Mouse (Mus musculus): Measurements from ENCODE around the gene Mal. TPM values are rescaled to one million over a fixed set of nuclear protein-coding genes. Genes with fewer than 3 reads are reported as not detected.

Mal gene
- 7.0 and 10.4 TPM in 2 replicates for polyA plus RNA-seq (2014; fragmentation: Nextera tagmentation; extraction: Ambion mirVana)

DNA sequence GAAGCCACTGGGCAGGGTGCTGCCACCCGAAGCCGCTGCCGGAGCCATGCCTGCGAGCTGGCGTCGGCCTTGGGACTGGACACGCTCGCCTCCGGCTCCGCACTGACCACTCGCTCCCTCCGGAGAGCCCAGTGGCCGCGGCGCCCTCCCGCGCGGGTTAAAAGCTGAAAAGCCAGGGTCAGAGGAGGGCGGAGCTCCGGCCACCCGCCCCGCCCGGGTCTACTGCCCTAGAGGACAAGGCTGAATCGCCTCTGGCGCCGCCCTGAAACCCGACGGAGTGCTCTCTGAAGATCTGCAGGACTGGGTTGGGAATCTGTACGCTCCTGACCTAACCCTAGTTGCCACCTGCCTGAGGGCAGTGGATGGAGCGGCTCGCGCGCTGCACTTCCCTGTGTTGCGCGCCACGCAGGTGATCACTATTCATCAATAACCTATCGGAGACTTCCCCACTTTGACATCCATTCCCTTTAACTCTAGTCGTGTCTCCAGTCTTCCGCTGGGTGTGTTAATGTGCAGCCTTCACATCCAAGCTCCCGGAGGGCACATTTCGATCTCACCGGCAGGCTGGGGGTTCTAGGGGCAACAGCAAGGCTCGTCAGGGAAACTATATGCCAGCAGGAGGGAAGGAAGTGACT, at the start of gene Mal:
Mal (minus strand) TSS at position 610 of the 635 bp plus-strand sequence.
- WGBS, result under 1% methylated on average over 43 of the region's 43 CpGs
- Histone ChIP-seq H3K27me3 (ENCODE audit: control insufficient read depth, insufficient read depth, low read length) (peaks cover 31% of the 10 kb centered on the region), H3K27ac (ENCODE audit: low read length) (no peak within 1 kb of the TSS), H3K4me3 (ENCODE audit: low read depth, low read length) (peak within 1 kb of the TSS; percentile 35), H3K4me2 (replicated peaks; ENCODE audit: low read depth, low read length) (peak within 1 kb of the TSS; percentile 61), H3K9me3 (ENCODE audit: control insufficient read depth, low read depth, low read length) (no peaks in the 10 kb centered on the region), H3K36me3 (ENCODE audit: control insufficient read depth, insufficient read depth, low read length) (no peaks in the 10 kb centered on the region), H3K4me1 (ENCODE audit: control insufficient read depth, insufficient read depth, low read length) (peaks cover 4% of the 10 kb centered on the region), H3K9ac (replicated peaks; ENCODE audit: low read depth, low read length) (no peak within 1 kb of the TSS; the same call in 1 of the 2 replicates)
- no peak for ATAC-seq (ENCODE audit: insufficient number of reproducible peaks, insufficient read depth, low FRiP score, low read depth)

DNA sequence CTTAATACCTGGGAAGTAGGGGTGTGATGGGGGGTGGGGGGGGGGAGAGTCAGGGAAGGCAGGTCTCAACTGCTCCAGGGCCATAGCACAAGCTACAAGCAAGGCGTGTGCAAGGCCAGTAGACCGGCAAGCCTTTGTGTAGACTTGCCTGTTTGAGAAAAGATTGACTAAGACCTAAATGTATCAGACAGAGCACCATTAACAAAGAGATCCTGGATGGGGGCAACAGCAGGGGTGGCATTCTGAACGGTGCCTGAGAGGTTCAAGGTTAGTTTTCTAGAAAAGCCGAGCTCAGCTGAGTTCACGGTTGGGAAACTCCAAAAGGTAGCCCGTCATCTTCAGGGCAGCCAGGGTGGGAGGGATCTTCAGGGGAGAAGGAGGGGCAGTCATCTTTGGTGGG, 48.8 kb upstream of the Mal start:
- no peak overlapping the region for H3K4me2 ChIP-seq (replicated peaks; ENCODE audit: low read depth, low read length)
- no peaks in the 10 kb centered on the region for H3K4me1 ChIP-seq (ENCODE audit: control insufficient read depth, insufficient read depth, low read length)
- no peak for ATAC-seq (ENCODE audit: insufficient number of reproducible peaks, insufficient read depth, low FRiP score, low read depth)
- no peaks in the 10 kb centered on the region for H3K27me3 ChIP-seq (ENCODE audit: control insufficient read depth, insufficient read depth, low read length)
- H3K4me3 ChIP-seq (ENCODE audit: low read depth, low read length), result no peak overlapping the region
- H3K9me3 ChIP-seq (ENCODE audit: control insufficient read depth, low read depth, low read length), result no peaks in the 10 kb centered on the region
- H3K36me3 ChIP-seq (ENCODE audit: control insufficient read depth, insufficient read depth, low read length), result no peaks in the 10 kb centered on the region
- 79% methylated on average over 6 of the region's 6 CpGs for WGBS
- no peak overlapping the region for H3K27ac ChIP-seq (ENCODE audit: low read length)
- H3K9ac ChIP-seq (replicated peaks; ENCODE audit: low read depth, low read length), result no peak overlapping the region

DNA sequence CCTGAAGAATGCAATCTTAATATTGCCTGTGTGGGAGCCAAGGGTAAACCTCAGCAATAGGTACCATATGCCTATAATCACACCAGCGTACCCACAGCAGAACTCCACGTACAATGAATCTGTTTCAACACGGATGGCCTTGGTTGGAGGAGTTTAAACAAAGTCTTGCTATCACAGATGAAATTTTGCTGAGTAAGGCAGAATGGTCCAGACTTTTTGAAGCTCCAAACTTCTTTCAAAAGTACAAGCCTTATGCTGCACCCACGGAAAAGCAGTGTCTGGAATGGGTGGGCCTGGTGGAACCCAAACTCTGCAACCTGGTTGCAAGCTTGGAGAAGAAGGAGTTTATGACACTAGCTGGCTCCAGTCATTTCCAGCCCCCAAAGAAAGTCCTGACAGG, 32.7 kb upstream of the Mal start:
- ATAC-seq (ENCODE audit: insufficient number of reproducible peaks, insufficient read depth, low FRiP score, low read depth), result no peak
- 77% methylated on average over 4 of the region's 4 CpGs for WGBS
- Histone ChIP-seq H3K27me3 (ENCODE audit: control insufficient read depth, insufficient read depth, low read length) (no peaks in the 10 kb centered on the region), H3K27ac (ENCODE audit: low read length) (no peak overlapping the region), H3K9ac (replicated peaks; ENCODE audit: low read depth, low read length) (no peak overlapping the region), H3K36me3 (ENCODE audit: control insufficient read depth, insufficient read depth, low read length) (no peaks in the 10 kb centered on the region), H3K9me3 (ENCODE audit: control insufficient read depth, low read depth, low read length) (no peaks in the 10 kb centered on the region), H3K4me3 (ENCODE audit: low read depth, low read length) (no peak overlapping the region), H3K4me2 (replicated peaks; ENCODE audit: low read depth, low read length) (no peak overlapping the region), H3K4me1 (ENCODE audit: control insufficient read depth, insufficient read depth, low read length) (no peaks in the 10 kb centered on the region)

DNA sequence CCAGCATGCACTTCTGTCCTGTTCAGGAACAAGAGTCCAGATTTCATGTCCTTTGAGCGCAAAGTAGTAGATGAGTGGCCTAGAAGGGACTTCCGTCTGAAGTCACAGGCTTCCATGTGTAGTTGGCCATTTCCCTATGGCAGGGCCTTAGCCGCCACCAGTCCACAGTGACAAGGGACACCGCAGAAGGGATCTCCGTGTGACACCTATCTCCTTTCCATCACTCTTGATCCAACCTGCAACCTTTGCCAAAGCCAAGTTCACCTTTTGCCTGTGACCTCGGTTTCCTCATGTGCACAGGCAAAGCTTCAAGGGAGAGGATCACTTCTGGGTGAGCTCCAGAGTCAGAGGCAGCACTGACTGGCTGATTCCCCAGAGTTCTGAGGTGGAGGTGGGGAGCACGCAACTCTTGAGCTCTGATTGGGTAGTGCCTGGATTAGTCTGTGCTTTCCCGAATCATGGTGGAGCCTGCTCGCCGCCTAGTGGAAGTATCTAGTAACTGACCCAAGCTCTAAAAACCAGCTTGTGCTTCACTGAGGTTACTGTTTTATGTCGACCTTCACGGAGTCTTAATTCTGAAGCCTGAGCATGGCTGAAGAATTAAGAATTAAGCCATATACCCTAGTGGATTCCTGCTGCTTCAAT, 27.3 kb upstream of the Mal start:
- Histone ChIP-seq H3K27ac (ENCODE audit: low read length) (no peak overlapping the region), H3K9me3 (ENCODE audit: control insufficient read depth, low read depth, low read length) (no peaks in the 10 kb centered on the region), H3K9ac (replicated peaks; ENCODE audit: low read depth, low read length) (no peak overlapping the region), H3K27me3 (ENCODE audit: control insufficient read depth, insufficient read depth, low read length) (no peaks in the 10 kb centered on the region), H3K4me2 (replicated peaks; ENCODE audit: low read depth, low read length) (no peak overlapping the region), H3K4me3 (ENCODE audit: low read depth, low read length) (no peak overlapping the region), H3K4me1 (ENCODE audit: control insufficient read depth, insufficient read depth, low read length) (no peaks in the 10 kb centered on the region), H3K36me3 (ENCODE audit: control insufficient read depth, insufficient read depth, low read length) (no peaks in the 10 kb centered on the region)
- 38% methylated on average over 12 of the region's 12 CpGs for WGBS
- ATAC-seq (ENCODE audit: insufficient number of reproducible peaks, insufficient read depth, low FRiP score, low read depth), result 0 out of 2 replicates have a peak, but pooled peaks have one; percentile 72

DNA sequence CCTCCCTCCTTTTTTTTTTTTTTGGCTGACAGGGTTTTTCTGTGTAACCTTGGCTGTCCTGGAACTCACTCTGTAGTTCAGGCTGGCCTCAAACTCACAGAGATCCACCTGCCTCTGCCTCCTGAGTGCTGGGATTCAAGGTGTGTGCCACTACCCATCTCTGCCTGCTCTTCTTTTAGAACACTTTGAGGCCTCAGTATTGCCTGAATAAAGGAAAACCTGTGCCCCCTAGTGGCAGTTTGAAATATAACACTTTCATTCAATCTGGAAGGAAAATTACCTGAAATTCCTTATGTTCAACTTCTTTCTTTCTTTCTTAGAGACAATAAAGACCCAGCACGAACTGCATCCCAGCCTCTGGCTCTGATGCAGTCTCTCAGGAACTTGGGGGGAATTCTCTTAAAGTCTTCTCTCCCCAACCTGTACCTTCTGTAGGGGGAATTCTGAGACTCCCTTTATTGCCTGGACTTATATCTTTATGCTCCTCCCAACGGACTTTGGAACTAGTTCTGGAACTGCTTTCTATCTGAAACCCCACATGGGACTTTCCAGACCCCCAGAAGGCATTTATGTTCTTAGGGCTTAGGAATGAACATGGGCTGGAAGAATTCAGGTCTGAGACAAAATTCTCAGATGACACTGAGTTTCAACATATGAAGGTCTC, 11.5 kb upstream of the Mal start:
- Histone ChIP-seq H3K4me1 (ENCODE audit: control insufficient read depth, insufficient read depth, low read length) (no peaks in the 10 kb centered on the region), H3K9ac (replicated peaks; ENCODE audit: low read depth, low read length) (no peak overlapping the region), H3K36me3 (ENCODE audit: control insufficient read depth, insufficient read depth, low read length) (no peaks in the 10 kb centered on the region), H3K9me3 (ENCODE audit: control insufficient read depth, low read depth, low read length) (no peaks in the 10 kb centered on the region), H3K4me3 (ENCODE audit: low read depth, low read length) (no peak overlapping the region), H3K27me3 (ENCODE audit: control insufficient read depth, insufficient read depth, low read length) (no peaks in the 10 kb centered on the region), H3K4me2 (replicated peaks; ENCODE audit: low read depth, low read length) (no peak overlapping the region), H3K27ac (ENCODE audit: low read length) (no peak overlapping the region)
- ATAC-seq (ENCODE audit: insufficient number of reproducible peaks, insufficient read depth, low FRiP score, low read depth), result no peak
- 23% methylated on average over 2 of the region's 2 CpGs for WGBS

DNA sequence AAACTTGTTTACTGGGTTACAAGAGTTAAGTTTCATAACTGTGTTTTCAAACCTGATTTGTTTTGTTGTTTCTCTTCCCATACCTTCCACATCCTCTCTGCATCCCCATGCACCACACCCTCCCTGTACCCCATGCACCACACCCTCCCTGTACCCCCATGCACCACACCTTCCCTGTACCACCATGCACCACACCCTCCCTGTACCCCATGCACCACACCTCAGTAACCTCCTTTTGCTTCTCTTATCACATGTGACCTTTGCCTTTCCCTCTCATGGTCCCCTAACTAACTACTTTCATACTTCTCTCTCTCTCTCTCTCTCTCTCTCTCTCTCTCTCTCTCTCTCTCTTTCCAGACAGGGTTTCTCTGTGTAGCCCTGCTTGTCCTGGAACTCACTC, 10.5 kb upstream of the Mal start:
- H3K27me3 ChIP-seq (ENCODE audit: control insufficient read depth, insufficient read depth, low read length), result no peaks in the 10 kb centered on the region
- H3K4me2 ChIP-seq (replicated peaks; ENCODE audit: low read depth, low read length), result no peak overlapping the region
- no peak for ATAC-seq (ENCODE audit: insufficient number of reproducible peaks, insufficient read depth, low FRiP score, low read depth)
- no peak overlapping the region for H3K4me3 ChIP-seq (ENCODE audit: low read depth, low read length)
- no peaks in the 10 kb centered on the region for H3K9me3 ChIP-seq (ENCODE audit: control insufficient read depth, low read depth, low read length)
- no peak overlapping the region for H3K9ac ChIP-seq (replicated peaks; ENCODE audit: low read depth, low read length)
- no peaks in the 10 kb centered on the region for H3K36me3 ChIP-seq (ENCODE audit: control insufficient read depth, insufficient read depth, low read length)
- H3K4me1 ChIP-seq (ENCODE audit: control insufficient read depth, insufficient read depth, low read length), result no peaks in the 10 kb centered on the region
- no peak overlapping the region for H3K27ac ChIP-seq (ENCODE audit: low read length)

DNA sequence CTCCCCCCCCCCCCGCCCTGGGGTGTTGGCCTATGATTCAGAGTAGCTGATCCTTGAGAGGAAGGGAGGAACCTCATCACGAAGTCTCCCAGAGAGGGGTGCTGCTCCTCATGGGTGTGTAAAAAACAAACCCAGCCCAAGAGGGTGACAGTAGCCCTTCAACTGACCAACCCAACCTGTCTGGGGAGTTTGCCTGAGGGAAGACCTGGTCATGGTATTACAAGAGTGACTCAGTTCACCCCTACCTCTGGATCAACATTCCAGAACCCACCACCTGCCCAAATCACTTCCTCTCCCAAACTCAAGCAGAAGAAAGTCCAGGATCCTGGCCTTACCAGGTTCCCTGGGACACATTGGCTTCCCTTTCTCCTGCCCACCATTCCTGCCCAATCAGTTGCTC, 6.2 kb upstream of the Mal start:
- ATAC-seq (ENCODE audit: insufficient number of reproducible peaks, insufficient read depth, low FRiP score, low read depth), result no peak
- H3K27me3 ChIP-seq (ENCODE audit: control insufficient read depth, insufficient read depth, low read length), result no peaks in the 10 kb centered on the region
- 39% methylated on average over 2 of the region's 2 CpGs for WGBS

DNA sequence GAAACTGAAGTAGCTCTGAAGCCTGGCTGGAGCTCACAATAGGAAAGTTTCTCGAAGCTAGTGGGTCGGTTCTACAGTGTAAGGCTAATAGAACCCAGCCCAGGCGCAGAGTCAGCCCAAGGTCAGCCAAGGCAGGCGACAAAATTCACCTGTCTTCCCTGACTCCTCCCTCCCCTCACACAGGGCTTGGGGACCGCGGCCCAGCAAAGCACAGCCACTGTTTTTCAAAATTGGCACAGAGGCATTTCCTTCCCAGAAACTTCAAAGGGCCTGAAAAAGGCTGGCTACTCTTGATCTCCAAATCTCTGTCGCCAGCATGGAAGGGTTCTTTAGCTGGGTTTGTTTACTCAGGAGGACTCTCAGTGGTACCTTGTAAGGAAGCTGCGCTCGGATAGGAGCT, 1.1 kb downstream of the Mal start:
- Histone ChIP-seq H3K36me3 (ENCODE audit: control insufficient read depth, insufficient read depth, low read length) (no peaks in the 10 kb centered on the region), H3K4me2 (replicated peaks; ENCODE audit: low read depth, low read length) (peak overlapping the region; percentile 61), H3K9ac (replicated peaks; ENCODE audit: low read depth, low read length) (no peak overlapping the region), H3K27me3 (ENCODE audit: control insufficient read depth, insufficient read depth, low read length) (peaks cover 31% of the 10 kb centered on the region), H3K4me1 (ENCODE audit: control insufficient read depth, insufficient read depth, low read length) (peaks cover 4% of the 10 kb centered on the region), H3K9me3 (ENCODE audit: control insufficient read depth, low read depth, low read length) (no peaks in the 10 kb centered on the region), H3K27ac (ENCODE audit: low read length) (no peak overlapping the region), H3K4me3 (ENCODE audit: low read depth, low read length) (peak overlapping the region; percentile 35; the same call in 1 of the 2 replicates)
- no peak for ATAC-seq (ENCODE audit: insufficient number of reproducible peaks, insufficient read depth, low FRiP score, low read depth)
- WGBS, result 12% methylated on average over 9 of the region's 9 CpGs

More for the DNA sequence above, 6.2 kb upstream of the Mal start:
- no peak overlapping the region for H3K9ac ChIP-seq (replicated peaks; ENCODE audit: low read depth, low read length)
- no peak overlapping the region for H3K27ac ChIP-seq (ENCODE audit: low read length)
- no peaks in the 10 kb centered on the region for H3K36me3 ChIP-seq (ENCODE audit: control insufficient read depth, insufficient read depth, low read length)
- H3K4me3 ChIP-seq (ENCODE audit: low read depth, low read length), result no peak overlapping the region
- H3K4me2 ChIP-seq (replicated peaks; ENCODE audit: low read depth, low read length), result no peak overlapping the region
- no peaks in the 10 kb centered on the region for H3K4me1 ChIP-seq (ENCODE audit: control insufficient read depth, insufficient read depth, low read length)
- no peaks in the 10 kb centered on the region for H3K9me3 ChIP-seq (ENCODE audit: control insufficient read depth, low read depth, low read length)
